Mouse (Mus musculus): ENCODE measurements around the gene Ncaph.
A peak's percentile ranks its signal among the peaks of the same experiment; 100 is the strongest.
"Not testable (repeated sequence)": the region's sequence is repeated elsewhere in the genome, so short reads cannot be mapped to it uniquely, and the experiment has no call there.

Gene Ncaph

DNA sequence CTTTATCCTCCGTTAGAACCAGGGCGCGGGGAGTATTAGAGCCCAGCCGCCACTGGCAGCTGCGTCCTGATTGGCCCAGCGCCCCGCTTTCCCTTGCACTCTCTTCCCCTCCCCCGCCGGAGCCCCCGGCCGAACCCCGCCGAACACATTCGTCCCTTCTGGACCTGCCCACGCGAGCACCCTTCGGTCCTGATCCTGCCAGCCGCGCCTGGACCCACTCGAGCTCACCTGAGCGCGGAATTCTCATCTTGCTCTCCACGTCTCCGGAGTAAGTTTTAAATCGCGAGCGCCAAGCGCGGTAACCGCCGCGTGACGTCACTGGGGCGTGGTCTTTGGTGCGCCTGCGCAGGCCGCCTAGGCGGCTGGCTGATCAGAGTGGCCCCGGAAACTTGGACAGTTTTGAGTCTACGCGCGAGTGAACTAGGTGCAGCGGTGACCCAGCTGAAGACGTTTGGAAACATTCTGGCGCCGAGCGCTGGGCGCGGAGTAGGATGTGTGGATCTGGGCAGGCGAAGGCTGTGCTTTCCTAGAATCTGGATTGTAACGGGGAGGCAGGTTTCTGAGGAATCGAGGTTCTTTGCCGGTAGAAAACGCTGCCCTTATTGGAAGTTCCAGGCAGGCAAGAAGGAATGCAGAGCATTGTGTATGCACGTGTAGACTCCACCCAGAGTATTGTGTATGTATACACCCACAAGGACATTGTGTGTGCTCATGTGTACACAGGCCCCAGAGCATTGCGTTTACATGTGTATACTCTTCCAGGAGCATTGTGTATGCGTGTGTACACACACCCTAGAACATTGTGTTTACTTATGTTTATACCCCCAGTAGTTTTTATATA lies at the start of gene Ncaph:
Gene Ncaph (minus strand): TSS at position 334 of the 841 bp plus-strand sequence.
- DNase-seq (ENCODE audit: low spot score): peak; percentile 64

DNA sequence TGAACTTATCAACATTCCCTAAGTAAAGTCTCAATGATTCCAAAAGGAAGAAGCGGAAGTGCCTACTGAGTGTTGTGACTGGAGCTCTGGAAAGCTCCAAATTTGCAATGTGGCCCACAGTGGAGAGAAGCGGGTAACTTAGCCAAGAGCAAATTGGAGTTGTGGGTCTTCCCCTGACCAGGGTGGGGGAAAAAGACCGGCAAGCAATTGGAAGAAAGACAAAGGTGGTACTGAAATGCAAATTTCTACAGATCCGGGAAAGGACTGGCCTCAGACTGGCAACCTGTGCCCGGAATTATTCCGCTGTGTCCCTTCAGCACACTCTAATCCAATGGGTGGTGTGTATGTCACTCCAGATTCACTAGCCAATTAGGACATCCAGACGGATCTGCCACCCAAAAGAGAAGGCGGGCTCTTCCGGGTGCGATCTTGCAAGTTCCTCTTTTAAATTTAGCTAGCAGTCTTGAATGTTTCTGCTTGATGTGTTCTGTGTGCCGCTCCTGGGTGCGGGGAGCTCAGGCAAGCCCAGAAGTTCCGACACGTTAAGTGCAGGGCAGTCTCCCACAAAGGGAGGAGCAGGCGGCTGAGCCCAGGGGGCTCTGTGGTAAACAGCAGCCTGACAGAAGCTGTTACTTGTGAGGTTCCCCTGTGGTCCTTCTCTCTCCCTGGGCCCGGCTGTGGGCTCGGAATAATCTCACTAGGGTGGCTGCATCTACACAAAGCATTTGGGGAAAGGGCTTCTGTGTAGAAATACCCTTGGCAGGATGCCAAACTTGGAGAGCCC lies 49.0 kb upstream of the Ncaph start:
- DNase-seq (ENCODE audit: low spot score): peak; percentile 87

DNA sequence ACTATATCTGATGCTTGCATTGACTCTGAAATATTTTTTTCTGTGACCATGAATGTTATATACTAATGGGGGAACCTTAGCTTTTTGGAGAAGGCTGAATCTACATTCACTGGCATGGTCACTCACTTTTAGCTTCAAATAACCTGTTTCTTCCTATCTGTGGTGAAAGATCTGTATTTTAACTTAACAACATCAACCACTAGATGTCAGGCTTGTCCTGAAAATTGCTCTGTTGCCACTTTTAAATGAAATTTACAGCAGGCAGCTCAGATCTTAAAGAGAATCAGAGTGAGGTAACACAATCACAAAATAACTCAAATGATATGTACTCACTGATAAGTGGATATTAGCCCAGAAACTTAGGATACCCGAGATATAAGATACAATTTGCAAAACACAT lies 32.5 kb upstream of the Ncaph start:
- DNase-seq (ENCODE audit: low spot score): peak; percentile 37

DNA sequence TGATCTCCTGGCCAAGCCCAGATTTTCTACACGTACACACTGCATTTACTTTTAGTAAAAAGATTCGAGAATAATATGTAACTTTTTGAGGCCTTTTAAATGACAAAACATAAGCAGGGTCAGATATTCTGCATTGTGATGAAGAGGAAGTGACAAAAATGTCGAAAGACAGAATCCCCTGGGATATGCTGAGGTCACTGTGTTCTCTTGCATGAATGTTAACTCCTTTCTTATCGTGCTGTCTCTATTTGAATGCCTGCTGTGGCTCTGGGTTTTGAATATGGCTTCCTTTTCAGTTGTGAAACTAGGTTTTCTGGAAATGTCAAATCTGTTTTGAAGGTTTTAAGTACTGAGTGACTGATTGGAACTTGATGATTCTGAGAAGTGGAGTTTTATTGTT lies 31.9 kb upstream of the Ncaph start:
- no peak for DNase-seq (ENCODE audit: low spot score)

DNA sequence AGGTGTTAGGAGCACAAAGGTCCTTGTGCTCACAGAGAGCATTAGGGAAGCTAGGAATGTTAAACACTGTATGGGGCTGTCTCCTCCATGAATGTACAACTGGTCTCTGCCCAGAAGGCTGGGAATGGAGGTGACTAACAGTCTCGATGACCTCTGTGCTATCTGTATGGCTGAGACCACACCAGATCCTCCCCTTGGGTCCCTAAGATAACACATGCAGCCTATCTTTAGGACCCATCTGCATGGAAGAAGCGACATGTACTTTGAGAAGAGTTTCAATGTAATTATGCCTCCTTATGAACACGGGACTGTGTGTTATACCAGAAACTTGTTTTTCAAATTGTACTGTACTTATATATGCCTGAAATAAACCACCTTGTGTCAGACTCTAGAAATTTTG lies 11.9 kb upstream of the Ncaph start:
- no peak for DNase-seq (ENCODE audit: low spot score)

DNA sequence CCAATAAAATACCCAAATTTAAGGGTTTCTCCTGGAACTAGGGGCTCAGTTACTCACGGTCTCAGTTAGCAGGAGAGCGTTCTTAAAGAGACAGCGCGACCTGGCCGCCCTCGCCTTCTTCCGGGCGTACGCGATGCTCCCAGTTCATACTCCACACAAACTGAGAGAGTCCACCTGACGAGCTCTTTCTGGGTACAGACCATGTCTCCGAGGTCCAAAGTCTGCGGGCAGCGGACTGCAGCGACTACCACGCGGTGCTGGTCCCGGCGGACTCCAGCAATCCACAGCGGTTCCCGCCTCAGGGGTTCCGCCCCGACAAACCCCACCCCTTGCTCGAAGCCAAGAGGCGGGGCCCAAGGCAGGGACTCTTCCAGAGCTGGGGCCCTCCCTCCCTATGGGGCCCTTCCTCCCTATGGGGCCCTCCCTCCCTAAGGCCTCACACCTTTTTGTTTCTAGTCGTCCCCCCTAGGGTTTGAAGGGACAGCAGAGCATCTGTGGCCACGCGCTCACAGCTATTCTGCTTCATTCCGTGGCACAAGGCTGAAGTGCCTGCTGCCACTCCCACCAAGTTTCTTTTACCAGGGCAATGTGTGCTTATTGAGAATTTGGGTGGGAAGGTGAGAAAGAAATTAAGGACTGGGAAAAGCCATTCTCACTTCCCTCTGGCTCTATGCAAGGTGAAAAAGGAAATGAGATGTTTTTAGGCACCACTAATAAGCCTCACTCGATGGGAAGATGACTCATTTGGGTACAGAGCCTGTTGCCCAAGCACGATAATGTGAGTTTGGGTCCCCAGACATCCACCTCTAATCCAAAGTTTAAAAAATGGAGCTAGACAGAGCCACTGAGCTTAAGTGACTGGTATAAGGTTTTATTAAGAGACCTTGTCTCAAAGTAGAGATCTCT lies 9.7 kb upstream of the Ncaph start, which contains the start of gene Itpripl1:
Gene Itpripl1 (minus strand): TSS at position 285 of the 906 bp plus-strand sequence.
- no peak for DNase-seq (ENCODE audit: low spot score)

- no peak for DNase-seq (ENCODE audit: low spot score)
Measured at GRCm38 (mm10) chr2:127142577-127143157, 8.9 kb upstream of the Ncaph start.

DNA sequence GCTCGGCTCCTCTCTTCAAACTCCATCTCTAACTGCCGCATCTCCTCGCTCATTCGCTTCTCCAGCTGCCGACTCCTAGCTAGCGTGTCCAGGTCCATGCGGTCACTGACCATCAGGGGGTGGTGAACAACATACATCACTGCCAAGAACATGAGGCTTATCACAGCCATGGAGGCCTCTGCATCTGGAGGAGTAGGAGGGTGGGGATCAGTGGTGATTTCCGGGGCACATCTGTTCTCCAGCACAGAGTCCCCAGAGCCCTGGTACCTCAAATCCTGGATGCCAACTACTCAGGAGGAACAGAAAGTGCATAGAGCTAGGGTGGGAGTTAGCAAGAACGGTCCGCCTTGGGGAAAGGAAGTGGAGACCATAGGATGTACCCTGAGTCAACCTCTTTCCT lies 8.3 kb upstream of the Ncaph start:
- no peak for DNase-seq (ENCODE audit: low spot score)

DNA sequence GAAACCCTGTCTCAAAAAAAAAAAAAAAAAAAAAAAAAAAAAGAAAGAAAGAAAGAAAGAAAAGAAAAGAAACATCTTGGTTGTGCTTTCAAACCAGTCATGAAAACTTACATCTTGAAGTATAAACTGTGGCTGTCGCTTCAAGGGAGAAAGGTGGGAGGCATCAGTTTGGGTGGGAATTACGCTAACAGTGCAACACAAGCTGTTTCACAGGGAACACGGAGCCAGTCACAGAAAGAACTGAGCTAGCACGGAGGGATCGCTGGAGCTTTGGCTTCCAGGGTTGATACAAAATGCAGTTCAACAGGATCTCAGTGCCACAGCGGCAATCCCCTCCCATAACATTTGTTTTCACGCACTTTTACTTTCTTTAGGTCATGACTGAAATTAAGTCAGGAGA lies 6.3 kb upstream of the Ncaph start:
- DNase-seq (ENCODE audit: low spot score): no peak

- DNase-seq (ENCODE audit: low spot score): no peak
Measured at GRCm38 (mm10) chr2:127139605-127140004, 5.9 kb upstream of the Ncaph start.

- DNase-seq (ENCODE audit: low spot score): no peak
Measured at GRCm38 (mm10) chr2:127139094-127139493, 5.3 kb upstream of the Ncaph start.

- DNase-seq (ENCODE audit: low spot score): no peak
Measured at GRCm38 (mm10) chr2:127138449-127138848, 4.7 kb upstream of the Ncaph start.

DNA sequence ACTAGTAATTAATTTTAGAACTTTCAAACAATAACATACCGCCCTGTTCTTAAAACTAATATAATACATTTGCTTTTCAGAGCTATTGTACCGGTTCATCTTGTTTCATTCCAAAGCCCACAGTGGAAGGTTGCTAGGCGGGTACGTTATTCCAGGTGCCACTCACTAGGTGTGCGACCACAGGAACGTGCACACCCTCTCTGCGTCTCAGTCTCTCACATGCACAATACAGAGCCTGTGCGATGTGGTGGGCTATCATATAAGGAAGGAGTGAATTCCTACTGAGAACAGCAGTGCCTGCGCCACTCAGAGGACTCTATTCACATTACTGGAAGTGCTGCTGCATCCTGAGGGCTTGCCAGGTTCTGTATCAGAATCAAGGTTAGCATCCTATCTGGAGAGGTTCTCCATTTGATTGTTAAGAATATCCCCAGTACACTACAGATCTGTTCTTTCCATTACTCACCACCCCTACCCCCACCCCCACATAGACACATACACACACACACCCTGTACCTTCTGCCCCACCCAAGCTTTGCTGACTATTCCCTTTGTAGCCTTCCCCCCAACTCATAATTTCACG lies 4.2 kb upstream of the Ncaph start:
- no peak for DNase-seq (ENCODE audit: low spot score)

DNA sequence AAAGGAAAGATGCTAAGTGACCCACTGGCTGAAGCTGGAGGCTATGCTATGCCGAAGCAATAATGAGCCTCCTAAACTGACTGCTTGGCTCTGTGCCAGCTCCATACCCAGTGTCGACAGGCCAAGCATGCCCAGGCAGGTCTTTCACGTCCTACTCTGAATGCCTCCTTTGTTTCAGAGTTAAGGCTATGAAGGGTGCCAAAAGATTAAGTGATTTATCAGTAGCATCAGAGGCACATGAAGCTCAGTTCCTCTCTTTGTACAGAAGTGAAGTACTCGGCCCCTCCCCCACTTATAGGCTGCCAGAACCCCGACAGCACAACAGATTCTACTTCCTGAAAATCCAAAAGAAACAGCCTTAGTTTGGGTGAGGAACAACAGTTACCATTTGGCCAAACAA lies 3.2 kb upstream of the Ncaph start:
- DNase-seq (ENCODE audit: low spot score): no peak

- not testable (repeated sequence) for DNase-seq (ENCODE audit: low spot score)
Measured at GRCm38 (mm10) chr2:127135255-127135654, 1.5 kb upstream of the Ncaph start.

- no peak for DNase-seq (ENCODE audit: low spot score)
Measured at GRCm38 (mm10) chr2:127131353-127131752, 2.4 kb downstream of the Ncaph start.

DNA sequence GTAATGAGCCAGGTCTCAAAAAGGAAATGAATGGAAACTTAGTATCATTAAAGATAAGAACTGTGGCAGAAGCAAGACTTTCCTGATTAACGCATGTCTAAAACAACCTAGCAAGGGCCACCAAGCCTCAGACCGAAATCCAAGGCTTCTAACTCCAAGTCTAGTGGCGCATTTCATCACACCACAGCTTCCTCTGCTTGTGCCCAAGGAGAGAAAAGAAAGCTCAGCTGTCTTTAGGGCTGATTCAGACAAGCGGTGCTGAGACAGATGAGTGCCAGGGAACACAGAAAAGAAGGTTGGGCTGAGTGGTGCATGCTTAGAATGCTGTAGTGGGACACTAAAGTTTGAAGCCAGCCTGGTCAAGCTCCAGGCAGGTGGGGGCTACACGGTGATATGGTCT lies 4.8 kb downstream of the Ncaph start:
- DNase-seq (ENCODE audit: low spot score): no peak

GRCm38 (mm10) chr2:127121591-127122235 lies 12.0 kb downstream of the Ncaph start:
- no peak for DNase-seq (ENCODE audit: low spot score)

- no peak for DNase-seq (ENCODE audit: low spot score)
Measured at GRCm38 (mm10) chr2:127108986-127109385, 24.8 kb downstream of the Ncaph start.

GRCm38 (mm10) chr2:127092000-127092399 lies 41.8 kb downstream of the Ncaph start:
- DNase-seq (ENCODE audit: low spot score): no peak

- not testable (repeated sequence) for DNase-seq (ENCODE audit: low spot score)
Measured at GRCm38 (mm10) chr2:127090151-127090550, 43.6 kb downstream of the Ncaph start.

All from left cerebral cortex, adult 11 months (tissue).